Mouse (Mus musculus) gastrocnemius, postnatal 10 days (tissue): ENCODE measurements around the gene B3gnt2. TPM values are rescaled to one million over a fixed set of nuclear protein-coding genes. Genes with fewer than 3 reads are reported as not detected.
"Not testable (repeated sequence)": the region's sequence is repeated elsewhere in the genome, so short reads cannot be mapped to it uniquely, and the experiment has no call there.

ENCODE experiments used
- DNase-seq: peaks from one replicate; pipeline ENCODE4 v3.0.0; 2021; ENCODE audit warnings: mixed read lengths
- total RNA-seq, 2 experiments: library from RNA; stranded (reverse); gene quantifications; 2 replicates each; pipeline ENCODE4 v1.2.3; 2021

B3gnt2 gene
- total RNA-seq, 2 experiments from 2014 or later: 4.0 to 4.4 TPM

DNA sequence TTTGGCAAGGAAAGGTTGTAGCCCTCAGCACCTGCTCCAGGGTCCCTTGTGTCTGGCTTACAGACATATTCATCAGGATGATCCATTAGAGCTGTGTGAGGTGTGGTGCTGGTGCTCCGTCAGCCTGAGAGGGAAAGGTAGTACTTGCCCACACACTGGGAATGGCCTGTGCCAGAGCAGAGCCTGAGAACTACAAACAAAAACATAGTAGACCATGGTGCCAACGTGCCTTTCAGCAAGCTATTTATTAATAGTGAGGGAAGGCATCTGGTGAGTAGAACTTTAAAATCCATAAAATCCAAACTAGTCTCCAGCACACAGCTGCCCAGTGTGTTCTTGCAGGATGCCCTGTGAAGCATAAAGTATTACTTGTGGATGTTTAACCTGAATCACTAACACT lies 94.5 kb downstream of the B3gnt2 start:
- no peak for DNase-seq

DNA sequence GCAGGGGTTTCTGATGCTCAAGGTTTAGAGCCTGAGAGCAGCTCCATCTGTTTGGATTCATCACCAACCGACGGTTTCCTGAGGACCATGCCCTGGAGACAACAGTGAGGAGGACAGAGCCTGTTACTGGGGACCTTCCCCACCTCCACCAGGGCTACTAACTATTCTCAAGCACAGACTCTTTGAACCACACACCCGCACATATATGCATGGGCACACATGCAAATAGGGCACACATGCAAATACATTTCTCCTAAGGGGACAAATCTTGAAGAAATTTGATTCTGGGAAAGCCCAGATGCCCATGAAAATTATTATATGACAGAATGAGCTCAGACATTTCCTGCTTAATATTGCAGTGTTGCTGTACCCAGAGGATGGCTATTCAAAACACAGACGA lies 95.3 kb downstream of the B3gnt2 start:
- no peak for DNase-seq

DNA sequence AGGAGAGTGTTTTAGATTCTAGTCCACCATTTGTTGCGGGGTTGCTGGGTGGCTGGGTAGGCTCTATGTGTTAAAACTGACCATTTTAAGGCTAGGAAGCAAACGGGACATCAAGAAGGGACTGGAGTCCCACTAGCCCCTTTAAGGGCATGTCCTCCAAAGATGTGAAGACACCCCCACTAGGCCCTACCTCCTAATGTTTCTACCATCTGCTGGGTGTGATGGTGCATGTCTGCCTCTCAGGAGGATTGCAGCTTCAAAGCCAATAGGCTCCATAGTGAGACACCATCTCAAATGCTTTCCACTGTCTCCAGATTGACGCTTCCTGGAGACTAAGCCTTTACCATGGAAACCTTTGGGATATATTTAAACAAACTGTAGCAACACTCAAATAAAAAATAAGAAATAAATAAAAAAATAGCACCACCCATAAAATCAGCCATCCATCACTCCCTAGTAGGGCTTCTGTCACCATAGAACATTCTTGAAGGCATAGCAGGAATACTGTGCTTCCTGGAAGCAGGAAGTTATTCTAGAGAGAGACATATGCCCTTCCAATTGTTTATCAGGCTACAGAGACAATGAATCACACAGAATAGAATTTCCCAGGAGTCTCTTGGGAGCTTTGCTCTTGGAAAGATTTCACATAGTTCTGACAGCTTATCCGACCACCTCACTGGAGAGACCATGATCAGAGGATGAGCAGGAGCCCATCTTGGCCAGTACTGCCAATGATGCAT lies 97.0 kb downstream of the B3gnt2 start:
- no peak for DNase-seq

DNA sequence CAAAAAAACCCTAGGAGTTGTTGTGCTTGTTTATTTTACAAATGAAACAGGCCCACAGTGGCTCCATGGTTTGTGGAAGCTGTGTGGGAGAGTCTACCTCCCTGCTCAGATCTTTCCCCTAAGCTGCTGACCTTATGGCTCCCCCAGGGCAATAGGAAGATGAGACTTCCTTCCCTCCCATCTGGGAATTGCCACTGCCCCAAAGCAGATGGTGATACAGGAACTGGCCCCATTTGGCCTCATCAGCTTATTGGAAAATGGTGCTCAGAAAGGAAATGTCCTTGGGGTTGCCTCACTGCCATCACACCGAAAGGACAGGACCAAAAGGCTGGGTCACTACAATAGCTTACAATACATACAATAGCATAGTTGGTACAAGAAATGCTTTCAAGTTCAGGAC lies 97.7 kb downstream of the B3gnt2 start:
- no peak for DNase-seq

DNA sequence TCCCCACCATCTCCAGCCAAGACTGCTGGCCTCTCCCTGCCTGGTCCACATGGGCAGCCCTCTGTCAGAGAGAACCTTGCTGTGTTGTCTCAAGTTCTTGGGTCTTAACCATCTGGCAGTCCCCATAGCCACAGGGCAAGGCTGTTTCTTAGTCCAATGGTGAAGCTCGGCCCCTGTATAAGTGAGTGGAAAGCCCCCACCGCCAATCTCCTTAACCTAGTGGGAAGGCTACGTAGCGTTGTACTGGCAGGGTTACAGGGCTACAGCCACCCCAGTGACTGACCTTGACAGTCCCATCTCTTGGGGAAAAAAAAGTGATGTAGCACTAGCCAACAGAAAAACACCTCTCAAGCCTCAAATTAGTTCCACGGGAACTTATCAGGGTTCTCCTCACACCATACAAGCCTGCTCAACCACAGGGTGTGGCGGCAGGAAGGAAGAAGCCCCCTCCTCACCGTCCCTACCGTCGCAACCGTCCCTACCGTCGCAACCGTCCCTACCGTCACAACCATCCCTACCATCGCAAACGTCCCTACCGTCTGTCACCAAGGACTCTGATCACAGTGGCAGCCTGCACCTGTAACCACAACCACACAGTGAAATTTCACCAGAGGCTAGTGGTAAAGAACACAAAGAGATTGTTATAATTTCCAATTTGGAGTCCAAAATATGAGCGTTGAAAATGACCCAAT lies 98.4 kb downstream of the B3gnt2 start:
- DNase-seq: no peak

DNA sequence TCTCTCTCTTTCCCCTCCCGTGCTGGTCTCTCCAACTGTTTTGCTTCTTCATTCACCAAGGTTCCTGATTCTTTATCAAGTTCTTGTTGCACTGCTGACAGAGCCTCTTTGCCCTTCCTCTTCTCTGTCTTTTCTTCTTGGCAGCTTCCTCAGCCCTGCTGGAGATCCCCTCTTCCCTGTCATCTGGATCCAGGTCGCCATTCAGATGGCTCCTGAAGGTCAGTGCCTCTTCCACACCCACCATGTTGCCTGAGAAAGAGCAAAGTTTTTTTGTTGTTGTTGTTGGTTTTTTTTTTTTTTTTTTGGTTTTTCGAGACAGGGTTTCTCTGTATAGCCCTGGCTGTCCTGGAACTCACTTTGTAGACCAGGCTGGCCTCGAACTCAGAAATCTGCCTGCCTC lies 101.0 kb downstream of the B3gnt2 start:
- no peak for DNase-seq

DNA sequence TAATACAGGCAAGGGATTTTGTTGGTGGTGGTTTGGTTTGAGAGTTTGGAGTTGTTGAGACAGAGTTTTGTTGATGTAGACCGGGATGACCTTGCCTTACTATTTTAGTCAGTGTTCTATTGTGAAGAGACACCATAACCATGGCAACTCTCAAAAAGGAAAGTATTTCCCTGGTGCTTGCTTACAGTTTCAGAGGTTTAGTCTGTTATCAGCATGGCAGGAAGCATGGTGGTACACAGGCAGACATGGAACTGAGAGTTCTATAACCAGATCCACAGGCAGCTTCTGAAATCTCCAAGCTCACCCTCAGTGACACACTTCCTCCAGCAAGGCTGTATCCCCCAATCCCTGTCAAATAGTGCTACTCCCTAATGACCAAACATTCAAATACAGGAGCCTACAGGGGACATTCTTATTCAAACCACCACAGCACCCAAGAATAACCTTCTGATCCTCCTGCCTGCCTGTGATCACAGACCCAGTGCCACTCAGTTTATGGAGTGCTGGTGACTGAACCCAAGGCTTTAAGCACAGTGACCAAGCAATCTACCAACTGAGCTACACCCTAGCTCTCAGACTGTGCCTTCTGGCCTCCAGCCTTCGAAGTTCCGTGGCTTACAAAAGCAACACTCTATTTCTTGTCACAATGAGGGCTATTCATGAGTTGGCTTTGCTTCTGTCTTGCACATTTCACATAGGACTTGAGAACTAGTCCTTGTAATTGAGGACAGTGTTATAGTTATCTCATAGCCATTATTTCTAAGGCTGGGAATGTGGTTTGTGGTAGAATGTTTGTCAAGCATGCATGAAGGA lies 104.4 kb downstream of the B3gnt2 start:
- no peak for DNase-seq

DNA sequence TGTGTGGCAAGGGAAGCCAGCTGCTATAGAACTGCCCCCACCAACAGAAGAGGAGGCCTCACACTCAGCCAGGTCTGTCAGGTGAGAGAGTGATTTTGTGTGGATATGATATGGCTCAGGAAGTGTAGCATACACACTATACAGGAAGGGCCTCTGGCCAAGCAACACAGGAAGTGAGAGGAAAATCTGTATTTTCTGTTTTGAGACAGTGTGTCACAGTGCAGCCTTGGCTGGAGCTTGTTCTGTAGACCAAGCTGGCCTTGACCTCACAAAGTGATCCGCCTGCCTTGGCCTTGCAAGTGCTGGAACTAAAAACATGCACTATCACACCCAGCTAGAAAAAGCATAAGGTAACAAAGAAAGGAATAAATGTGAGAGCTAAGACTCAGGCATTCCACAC lies 105.6 kb downstream of the B3gnt2 start:
- DNase-seq: no peak

DNA sequence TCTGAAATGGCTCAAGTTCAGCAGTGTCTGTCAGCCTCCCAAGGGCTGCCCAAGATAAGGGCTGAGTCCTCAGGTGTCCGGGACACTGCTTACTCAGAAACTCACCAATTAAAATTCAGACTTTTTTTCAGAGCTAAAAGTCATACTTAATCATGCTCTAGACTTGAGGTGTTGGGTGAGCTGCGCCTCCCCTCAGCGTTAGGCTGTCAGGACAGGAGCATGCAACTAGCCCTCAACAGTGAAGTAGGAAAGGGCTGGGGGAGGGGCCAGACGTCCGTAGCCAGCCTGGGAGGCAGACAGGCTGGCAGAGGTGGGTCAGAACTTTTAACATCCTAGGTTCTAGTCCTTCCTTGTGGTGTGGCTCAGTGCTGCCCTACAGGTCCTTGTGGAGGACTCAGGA lies 108.2 kb downstream of the B3gnt2 start:
- DNase-seq: no peak

DNA sequence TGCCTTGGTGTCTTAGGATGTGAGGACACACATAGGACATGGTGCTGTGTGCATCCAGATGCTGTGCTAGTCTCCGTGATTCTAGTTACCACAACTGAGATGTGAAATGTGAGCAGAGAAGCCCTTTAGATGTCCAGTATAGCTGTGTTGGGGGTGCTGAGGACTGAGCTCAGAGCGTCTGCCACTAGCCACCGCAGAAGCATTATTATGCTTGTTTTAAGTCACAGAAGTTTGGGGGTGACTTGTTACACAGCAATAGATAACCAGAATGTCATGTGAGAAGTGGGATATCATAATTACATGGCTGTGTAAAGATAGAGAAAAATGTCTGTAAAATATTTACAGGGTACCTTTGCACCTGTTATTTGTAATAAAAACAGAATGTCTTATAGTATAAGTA lies 109.2 kb downstream of the B3gnt2 start:
- DNase-seq: no peak

DNA sequence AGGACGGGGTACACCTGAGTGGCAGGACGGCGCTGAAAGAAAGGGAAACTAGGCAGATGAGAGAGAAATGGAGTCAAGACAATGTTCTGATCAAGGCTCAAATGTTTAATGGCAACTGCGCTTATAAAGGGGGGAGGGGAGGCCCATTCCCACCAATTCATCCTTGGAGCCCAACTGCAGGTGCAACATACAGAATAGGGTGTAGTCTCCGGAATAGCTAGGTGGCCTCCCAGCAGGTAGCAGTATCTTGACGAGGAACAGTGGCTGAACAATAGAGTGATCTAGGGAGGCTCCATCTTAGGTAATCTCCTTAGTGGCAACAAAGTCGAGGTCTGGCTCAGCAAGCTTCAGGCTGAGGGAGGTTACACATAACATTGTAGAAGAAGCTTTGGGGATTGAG lies 113.4 kb downstream of the B3gnt2 start:
- no peak for DNase-seq

DNA sequence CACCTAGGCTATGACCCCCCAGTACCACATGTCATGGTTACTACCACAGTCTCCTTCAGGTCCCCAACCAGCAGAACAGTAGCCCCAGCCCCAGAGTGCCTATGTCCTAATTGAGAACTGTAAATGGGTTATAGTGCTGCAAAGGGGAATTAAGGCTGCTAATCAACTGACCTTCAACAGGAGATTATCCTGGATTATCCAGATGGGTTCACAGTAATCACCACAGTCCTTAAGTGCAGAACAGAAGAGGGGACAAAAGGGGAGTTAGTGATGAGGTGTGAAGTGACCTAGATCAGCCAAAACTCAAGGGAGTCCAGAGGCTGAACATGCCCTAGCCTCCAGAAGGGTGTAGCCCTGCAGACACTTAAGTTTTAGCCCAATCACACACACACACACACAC lies 115.4 kb downstream of the B3gnt2 start:
- DNase-seq: no peak

DNA sequence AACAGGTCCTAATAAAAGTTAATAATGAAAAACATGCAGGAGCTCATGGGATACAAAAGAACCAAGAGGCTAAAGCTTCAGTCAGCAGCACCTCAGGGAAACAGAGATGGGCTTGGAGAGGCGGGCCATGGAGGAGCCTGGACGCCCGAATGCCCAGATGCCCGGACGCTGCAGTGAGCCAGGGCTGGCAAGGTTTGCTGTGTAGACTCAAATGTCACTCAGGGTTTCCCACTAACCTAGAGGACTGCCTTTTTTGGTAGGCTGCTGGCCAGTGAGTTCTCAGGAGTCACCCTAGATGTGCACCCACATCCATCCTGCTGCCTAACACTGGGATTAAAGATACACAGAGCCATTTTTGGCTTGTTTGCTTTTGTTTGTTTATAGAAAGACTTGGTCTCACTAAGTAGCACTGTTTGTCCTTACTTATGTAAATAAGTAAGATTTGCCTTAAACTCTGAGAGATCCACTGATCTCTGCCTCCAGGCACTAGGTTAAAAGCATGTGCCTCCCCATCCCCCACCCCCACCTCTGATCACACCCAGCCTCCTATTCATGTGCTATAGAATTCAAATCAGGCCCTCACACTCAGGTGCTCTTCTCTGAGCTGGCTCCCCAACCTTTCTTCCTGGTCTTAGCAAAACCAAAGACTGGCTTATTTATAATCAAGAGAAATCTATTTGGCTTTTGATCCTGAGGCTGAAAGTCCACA lies 117.0 kb downstream of the B3gnt2 start:
- DNase-seq: peak; percentile 39

DNA sequence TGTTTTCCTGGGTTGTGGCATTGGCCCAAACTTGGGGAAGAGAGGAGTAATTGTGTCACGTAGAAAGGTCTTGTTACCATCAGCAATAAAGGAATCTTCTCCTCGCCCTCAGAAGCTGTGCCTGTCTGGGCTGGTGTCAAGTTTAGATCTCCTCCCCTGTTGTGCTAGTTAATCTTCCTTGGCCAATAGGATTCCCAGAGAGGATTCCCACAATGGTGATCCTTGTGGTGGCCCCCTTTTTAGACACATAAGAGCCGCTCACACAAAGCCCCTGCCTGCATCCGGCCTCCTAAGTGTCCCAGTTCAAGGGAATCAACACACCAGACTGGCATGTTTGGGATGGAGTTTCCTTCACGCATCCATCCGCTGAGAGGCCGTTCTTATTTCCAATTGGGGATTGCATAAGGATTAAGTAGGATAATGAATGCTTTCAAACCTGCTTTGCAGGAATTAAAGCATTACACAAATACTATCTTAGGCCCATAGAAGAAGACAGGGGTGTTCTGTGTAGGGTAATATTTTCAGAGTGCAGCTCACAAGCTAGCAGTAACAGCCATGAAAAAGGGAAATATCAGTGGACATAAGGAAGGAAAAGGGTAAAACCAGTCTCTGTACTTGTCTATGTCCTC lies 118.6 kb downstream of the B3gnt2 start:
- no peak for DNase-seq

DNA sequence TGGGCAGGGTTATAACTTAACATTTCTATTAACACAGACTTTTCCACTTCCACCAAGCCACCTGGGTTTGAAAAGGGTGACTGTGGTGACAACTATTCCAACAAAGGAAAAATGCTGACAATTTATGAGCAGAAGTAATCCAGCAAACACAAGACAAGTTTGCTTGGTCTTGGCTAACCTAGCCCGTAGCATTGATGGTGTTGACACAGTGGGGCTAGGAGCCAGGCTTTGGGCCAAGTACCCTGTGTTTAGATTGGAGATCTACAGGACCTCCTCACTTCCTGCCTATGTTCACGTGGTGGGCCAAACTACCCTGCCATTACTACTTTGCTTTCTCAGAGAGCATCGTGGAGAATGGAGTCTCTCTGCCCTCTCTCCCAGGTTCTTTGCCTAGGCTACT lies 119.3 kb downstream of the B3gnt2 start:
- no peak for DNase-seq

DNA sequence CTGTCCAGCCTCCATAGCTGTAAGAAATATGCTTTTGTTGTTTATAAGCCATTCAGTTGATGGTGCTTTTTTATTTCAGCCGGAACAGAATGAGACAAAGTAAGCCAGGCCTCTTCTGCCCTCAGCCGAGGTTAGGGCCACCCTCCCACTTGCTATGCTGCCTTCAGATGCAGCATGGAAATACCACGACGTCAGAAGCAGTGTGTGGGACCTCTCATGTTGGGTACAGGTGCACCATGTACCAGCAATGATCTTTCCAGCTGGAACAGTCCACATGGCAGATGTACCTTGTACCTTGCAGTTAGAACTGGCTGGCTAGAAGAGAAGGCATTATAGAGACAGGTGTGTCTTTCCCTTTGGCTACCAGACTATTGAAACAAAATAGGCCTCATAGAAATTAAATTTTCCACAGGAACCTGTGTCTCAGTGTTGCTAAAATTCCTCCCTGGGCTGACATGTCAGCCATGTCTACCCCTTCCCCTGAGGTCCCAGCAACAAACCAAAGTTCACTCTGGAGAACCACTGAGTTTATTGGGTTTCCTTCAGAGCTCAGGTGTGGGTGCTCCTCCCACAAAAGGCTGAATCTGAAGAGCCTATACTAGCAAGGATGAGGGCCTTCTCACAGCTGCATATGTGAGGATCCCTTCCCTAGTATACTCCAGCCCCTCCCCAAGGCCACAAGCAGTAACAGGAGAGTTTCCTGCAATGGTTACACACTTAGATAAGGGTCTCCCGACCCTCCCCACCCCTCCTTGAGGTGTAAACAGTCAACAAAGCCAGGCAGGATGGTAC lies 121.1 kb downstream of the B3gnt2 start:
- DNase-seq: no peak

DNA sequence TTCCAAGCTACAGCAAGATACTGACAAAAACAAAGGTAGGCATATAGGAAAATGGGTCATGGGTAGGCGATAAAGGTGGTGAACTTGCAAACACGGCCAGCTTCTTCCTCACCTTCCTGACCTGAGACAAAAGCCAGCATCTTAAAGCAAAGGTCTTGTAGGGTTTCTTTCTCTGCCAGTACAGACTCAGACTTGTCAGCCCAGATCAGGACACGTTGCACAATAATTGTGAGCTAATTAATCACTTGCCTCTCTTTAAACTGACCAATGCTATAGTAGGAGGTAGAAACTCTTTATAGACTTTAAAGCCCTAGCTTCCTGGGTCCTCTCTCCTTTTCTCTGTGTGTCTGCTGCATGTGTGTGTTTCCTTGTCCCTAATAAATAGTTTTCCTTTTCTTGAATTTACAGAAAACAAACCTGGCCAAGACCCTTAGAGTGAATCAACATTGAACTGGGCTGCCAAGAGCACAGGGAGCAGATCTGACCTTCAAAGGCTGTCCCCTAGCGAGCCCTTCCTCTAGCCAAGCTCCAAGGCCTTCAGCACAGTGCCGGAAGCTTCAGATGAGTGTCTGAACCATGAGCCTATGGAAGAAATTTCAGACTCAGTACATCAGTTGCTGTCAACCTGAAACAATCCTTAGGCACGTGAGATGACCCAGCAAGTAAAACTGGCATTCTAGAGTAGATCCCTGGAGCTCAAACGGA lies 124.1 kb downstream of the B3gnt2 start:
- no peak for DNase-seq

DNA sequence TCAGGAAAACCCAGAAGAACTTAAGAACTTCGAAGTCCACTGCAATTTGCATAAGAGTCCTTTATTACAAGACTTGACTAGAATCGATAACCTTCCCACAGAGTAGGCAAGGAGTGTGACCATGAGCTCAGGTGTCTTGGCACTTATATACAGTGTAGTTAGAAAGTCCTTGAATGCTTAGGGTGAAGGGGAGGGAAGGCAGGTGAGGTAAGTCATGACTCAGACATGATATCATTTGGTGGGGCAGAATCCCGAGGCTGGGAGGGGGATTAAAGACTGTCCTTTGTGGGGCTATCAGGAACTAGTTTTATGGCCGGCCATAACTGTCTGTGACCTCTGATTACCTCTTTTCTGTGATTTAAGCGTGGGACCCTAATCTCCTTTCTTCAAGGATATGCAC lies 125.6 kb downstream of the B3gnt2 start:
- DNase-seq: not testable (repeated sequence)

DNA sequence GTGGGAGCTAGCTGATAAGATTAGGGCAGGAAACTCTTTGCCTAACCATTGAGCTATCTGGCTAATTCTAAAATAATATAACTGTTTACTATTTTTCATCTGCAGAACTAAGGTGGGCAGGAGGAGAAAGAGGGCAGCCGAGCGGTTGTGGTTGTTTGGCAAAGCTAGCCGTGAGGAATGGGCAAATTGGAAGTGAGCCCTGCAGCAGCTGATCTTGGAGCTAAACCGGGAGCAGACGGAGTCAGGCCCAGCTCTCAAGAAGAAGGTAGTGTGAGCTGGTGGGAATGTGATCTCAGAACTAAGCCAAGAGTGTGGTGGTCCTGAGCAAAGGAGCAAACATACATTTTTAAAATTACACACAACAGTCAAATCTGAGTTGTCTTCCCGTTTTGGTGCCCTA lies 126.8 kb downstream of the B3gnt2 start:
- DNase-seq: no peak

DNA sequence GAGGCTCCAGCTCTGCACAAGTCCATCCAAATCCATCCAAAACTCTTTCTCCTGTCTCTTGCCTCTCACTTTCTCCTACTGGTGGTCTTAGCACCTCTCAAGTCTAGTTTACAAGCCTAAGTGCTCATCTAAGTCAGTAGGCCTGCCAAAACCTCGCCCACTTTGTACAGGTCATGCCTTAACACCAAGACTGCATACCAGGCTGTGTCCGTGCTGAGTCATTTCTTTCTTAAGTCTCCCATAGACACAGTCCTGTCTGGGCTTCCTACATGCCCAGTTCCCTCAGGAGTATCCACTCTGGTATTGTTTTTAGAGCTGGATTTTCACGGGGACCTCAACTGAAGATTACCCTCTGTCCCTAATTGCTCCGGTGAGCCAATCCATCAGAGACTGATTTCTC lies 127.9 kb downstream of the B3gnt2 start:
- DNase-seq: no peak

DNA sequence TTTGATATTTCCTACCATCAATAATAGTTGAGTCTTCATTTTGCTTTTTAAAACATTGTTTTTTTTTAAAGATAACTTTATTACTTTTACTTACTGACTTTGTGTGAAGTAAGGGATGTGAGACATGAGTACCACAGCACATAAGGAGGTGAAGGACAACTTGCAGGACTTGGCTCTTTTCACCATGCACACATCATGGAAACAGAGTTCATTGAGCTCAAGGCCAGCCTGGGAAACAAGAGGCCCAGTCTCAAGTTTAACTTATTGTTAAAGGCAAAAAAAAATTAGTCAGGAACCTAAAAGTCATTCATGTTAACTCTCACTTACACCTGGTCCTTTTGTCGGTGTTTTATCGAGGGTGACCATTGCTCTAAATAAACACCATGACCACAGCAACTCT lies 137.7 kb downstream of the B3gnt2 start:
- DNase-seq: no peak
